Mouse (Mus musculus) embryo, embryonic 10.5 days (tissue): ENCODE data around the gene Kdm5b.

Source experiments
- DNase-seq: peaks from one replicate; pipeline ENCODE4 v3.0.0-alpha.2; 2015; ENCODE audit warnings: low spot score

The Kdm5b gene

GRCm38 (mm10) chr1:134646963-134647282 is 87.0 kb downstream of the Kdm5b start:
- DNase-seq: no peak

- DNase-seq: no peak
Observed at GRCm38 (mm10) chr1:134647591-134647990, 87.6 kb downstream of the Kdm5b start.

GRCm38 (mm10) chr1:134650816-134651215 is 90.8 kb downstream of the Kdm5b start:
- DNase-seq: no peak

GRCm38 (mm10) chr1:134651268-134651850 is 91.4 kb downstream of the Kdm5b start:
- DNase-seq: no peak

GRCm38 (mm10) chr1:134651851-134652398 is 92.0 kb downstream of the Kdm5b start:
- DNase-seq: no peak

GRCm38 (mm10) chr1:134653603-134654257 is 93.8 kb downstream of the Kdm5b start:
- no peak for DNase-seq

- no peak for DNase-seq
Observed at GRCm38 (mm10) chr1:134658841-134659240, 98.9 kb downstream of the Kdm5b start.

- no peak for DNase-seq
Observed at GRCm38 (mm10) chr1:134660163-134660562, 100.2 kb downstream of the Kdm5b start.

GRCm38 (mm10) chr1:134671234-134672070 is 111.5 kb downstream of the Kdm5b start:
- DNase-seq: no peak

GRCm38 (mm10) chr1:134674312-134674711 is 114.3 kb downstream of the Kdm5b start:
- no peak for DNase-seq

- no peak for DNase-seq
Observed at GRCm38 (mm10) chr1:134679445-134679844, 119.5 kb downstream of the Kdm5b start.

- DNase-seq: peak; percentile 71
Observed at GRCm38 (mm10) chr1:134680617-134681016, 120.6 kb downstream of the Kdm5b start.

- DNase-seq: no peak
Observed at GRCm38 (mm10) chr1:134682460-134682859, 122.5 kb downstream of the Kdm5b start.
